16 mouse cellular contexts compared by ENCODE assay signal in genomic region chrX:60718794-60719193, GRCm38 (mm10).
DNase-seq lines count a peak whose midpoint lies in the region; ATAC-seq and TF ChIP-seq lines count a peak whose summit lies in the region.
"Had no signal": no experiment of that assay in that cellular context is flagged by ENCODE, and none has a peak within 500 bp of the region (broad histone marks: within the 10 kb centered on the region; RNA-seq: fewer than 3 reads in every experiment).

No protein-coding gene starts in this region.

- 0 out of 2 replicates have a peak overlapping the region, but pooled peaks have one; percentile 23 for H3K4me3 ChIP-seq in E14TG2a.4 (replicated peaks; ENCODE audit: low read length)
- H3K4me3 ChIP-seq in hindbrain, embryonic 12.5 days = no peak overlapping the region
- no peak overlapping the region for H3K4me3 ChIP-seq in midbrain, embryonic 13.5 days (replicated peaks)
- H3K4me3 ChIP-seq: layer of hippocampus, adult 2 months; liver, embryonic 12.5 days; megakaryocyte, embryonic 14.5 days had no signal

- no peak for TF ChIP-seq CTCF in E14TG2a.4 (conservative IDR thresholded peaks at IDR 0.05; ENCODE audit: low read length)

- no peaks in the 10 kb centered on the region for H3K9me3 ChIP-seq in E14TG2a.4 (ENCODE audit: low read length)
- no peaks in the 10 kb centered on the region for H3K9me3 ChIP-seq in hindbrain, embryonic 12.5 days (replicated peaks)
- H3K9me3 ChIP-seq in midbrain, embryonic 13.5 days = no peaks in the 10 kb centered on the region
- H3K9me3 ChIP-seq: liver, embryonic 12.5 days; megakaryocyte, embryonic 14.5 days had no signal

- ATAC-seq in hindbrain, embryonic 12.5 days (ENCODE audit: low FRiP score) = no peak
- no peak for ATAC-seq in midbrain, embryonic 13.5 days
- ATAC-seq: liver, embryonic 12.5 days had no signal

- H3K4me1 ChIP-seq in E14TG2a.4 (replicated peaks; ENCODE audit: low read depth, low read length) = peaks cover 15% of the 10 kb centered on the region
- peaks cover 8% of the 10 kb centered on the region for H3K4me1 ChIP-seq in hindbrain, embryonic 12.5 days
- peaks cover 17% of the 10 kb centered on the region for H3K4me1 ChIP-seq in midbrain, embryonic 13.5 days (replicated peaks)
- H3K4me1 ChIP-seq: liver, embryonic 12.5 days; megakaryocyte, embryonic 14.5 days had no signal

- 24% methylated on average over 6 of the region's 6 CpGs for WGBS in hindbrain, embryonic 12.5 days
- 41% methylated on average over 6 of the region's 6 CpGs for WGBS in midbrain, embryonic 13.5 days

- peak; percentile 3 for DNase-seq in embryo, embryonic 10.5 days (ENCODE audit: low spot score)
- DNase-seq in embryo, embryonic 11 days = no peak
- DNase-seq in kidney, postnatal 14 days = no peak
- DNase-seq in spleen, postnatal 10 days (ENCODE audit: low spot score in 2 of 2) = no peak
- no peak for DNase-seq in adrenal gland, postnatal 36 days
- DNase-seq: adrenal gland, adult 2 months; cerebellum, adult 9-11 months; gastrocnemius, postnatal 14 days; heart, postnatal 36 days; kidney, adult 8-10 months had no signal

- peak overlapping the region; percentile 39; the same call in 1 of the 2 replicates for H3K4me2 ChIP-seq in hindbrain, embryonic 12.5 days (replicated peaks)
- H3K4me2 ChIP-seq in midbrain, embryonic 13.5 days (replicated peaks) = peak overlapping the region; percentile 49
- H3K4me2 ChIP-seq: liver, embryonic 12.5 days had no signal

- no peak overlapping the region for H3K9ac ChIP-seq in hindbrain, embryonic 12.5 days
- no peak overlapping the region for H3K9ac ChIP-seq in midbrain, embryonic 13.5 days (replicated peaks)
- H3K9ac ChIP-seq: liver, embryonic 12.5 days had no signal

- H3K27me3 ChIP-seq in E14TG2a.4 (ENCODE audit: insufficient read depth, low read length) = no peaks in the 10 kb centered on the region
- no peaks in the 10 kb centered on the region for H3K27me3 ChIP-seq in hindbrain, embryonic 12.5 days
- no peaks in the 10 kb centered on the region for H3K27me3 ChIP-seq in midbrain, embryonic 13.5 days
- H3K27me3 ChIP-seq: liver, embryonic 12.5 days had no signal

- no peak overlapping the region; the same call in 1 of the 2 replicates for H3K27ac ChIP-seq in hindbrain, embryonic 12.5 days
- 0 out of 2 replicates have a peak overlapping the region, but pooled peaks have one; percentile 19 for H3K27ac ChIP-seq in midbrain, embryonic 13.5 days
- H3K27ac ChIP-seq: layer of hippocampus, adult 2 months; liver, embryonic 12.5 days had no signal

- no peaks in the 10 kb centered on the region for H3K36me3 ChIP-seq in E14TG2a.4 (ENCODE audit: insufficient read depth, low read length)
- no peaks in the 10 kb centered on the region for H3K36me3 ChIP-seq in hindbrain, embryonic 12.5 days
- no peaks in the 10 kb centered on the region for H3K36me3 ChIP-seq in midbrain, embryonic 13.5 days
- H3K36me3 ChIP-seq: liver, embryonic 12.5 days had no signal
